Mouse (Mus musculus) stomach, embryonic 14.5 days (tissue): ENCODE results near the gene Fbxo47. TPM values are rescaled to one million over a fixed set of nuclear protein-coding genes. Genes with fewer than 3 reads are reported as not detected.
A peak's percentile ranks its signal among the peaks of the same experiment; 100 is the strongest.

Experiments
- ATAC-seq: fragments of 200-750 bp; cut with Nextera tagmentation; 2 replicates; pipeline ENCODE4 v1.8.0; 2017; ENCODE audit warnings: low read depth, moderate TSS enrichment; ENCODE audit not compliant: insufficient number of reproducible peaks, insufficient read depth, low FRiP score
- H3K27ac ChIP-seq: fragments of 300-500 bp; sonication (generic); 2 replicates; pipeline ENCODE4 v1.5.1; 2014; ENCODE audit warnings: mild to moderate bottlenecking, low read length, moderate library complexity, mixed read lengths
- H3K27me3 ChIP-seq: fragments of 300-500 bp; sonication (generic); 2 replicates; pipeline ENCODE4 v1.6.1; 2014; ENCODE audit warnings: low read length, control low read depth, mixed read lengths; ENCODE audit not compliant: control insufficient read depth, insufficient read depth
- H3K36me3 ChIP-seq: fragments of 300-500 bp; sonication (generic); 2 replicates; pipeline ENCODE4 v1.6.1; 2014; ENCODE audit warnings: mild to moderate bottlenecking, control low read depth, low read length, moderate library complexity, mixed read lengths; ENCODE audit not compliant: control insufficient read depth, insufficient read depth
- H3K4me1 ChIP-seq: fragments of 300-500 bp; sonication (generic); 2 replicates; pipeline ENCODE4 v1.6.1; 2014; ENCODE audit warnings: low read length, control low read depth, mixed read lengths; ENCODE audit not compliant: control insufficient read depth, insufficient read depth
- H3K4me2 ChIP-seq: fragments of 300-500 bp; sonication (generic); replicated peaks from 2 replicates; pipeline ENCODE4 v1.6.1; 2014; ENCODE audit warnings: low read depth, low read length, control low read depth
- H3K4me3 ChIP-seq: fragments of 300-500 bp; sonication (generic); 2 replicates; pipeline ENCODE4 v1.5.1; 2014; ENCODE audit warnings: low read depth, low read length, control low read depth
- H3K9ac ChIP-seq: fragments of 300-500 bp; sonication (generic); replicated peaks from 2 replicates; pipeline ENCODE4 v1.6.1; 2014; ENCODE audit warnings: low read depth, mild to moderate bottlenecking, control low read depth, low read length, moderate library complexity, mixed read lengths
- H3K9me3 ChIP-seq: fragments of 300-500 bp; sonication (generic); 2 replicates; pipeline ENCODE4 v1.6.1; 2016; ENCODE audit warnings: low read depth, low read length, control low read depth; ENCODE audit not compliant: control insufficient read depth
- whole genome bisulfite sequencing: fragments of 180-500 bp; shearing (Covaris S2); extraction: QIAGEN DNeasy Blood & Tissue Kit; methylation state at CpG from one replicate; pipeline ENCODE4 v1.1.7; 2014; 5-methylcytosine and 5-hydroxymethylcytosine counted together
- polyA plus RNA-seq: library from polyadenylated mRNA; unstranded; fragments of >200 nt; fragmentation: Nextera tagmentation; extraction: Ambion mirVana; gene quantifications from 2 replicates; pipeline ENCODE4 v1.2.1, GENCODE M21; 2014

The Fbxo47 gene
- polyA plus RNA-seq, 1 experiment from 2014 or later, result 0.29 TPM

DNA sequence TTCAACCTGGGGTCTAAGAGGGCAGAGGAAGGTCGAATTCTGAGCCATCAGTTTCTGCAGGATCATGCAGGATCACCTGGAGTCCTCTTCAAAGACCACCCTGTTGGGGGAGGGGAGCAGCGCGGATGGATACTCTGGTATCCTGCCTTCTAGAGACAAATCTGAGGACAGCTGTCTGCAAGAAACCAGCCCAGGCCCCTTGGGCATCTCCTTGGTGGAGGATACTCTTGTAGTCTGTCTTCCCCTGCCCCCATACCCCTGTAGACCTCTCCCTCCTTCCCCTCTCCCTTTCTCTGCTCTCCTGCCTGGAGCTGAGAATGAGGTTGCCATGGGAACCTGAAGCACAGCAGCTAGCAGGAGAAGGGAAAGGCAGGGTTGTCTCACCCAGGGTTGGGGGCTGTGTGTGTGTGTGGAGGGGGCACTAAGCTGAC lies 71.4 kb downstream of the Fbxo47 start:
- Histone ChIP-seq H3K4me1 (peaks cover 76% of the 10 kb centered on the region), H3K27ac (peak overlapping the region; percentile 27; the same call in 1 of the 2 replicates), H3K4me2 (no peak overlapping the region), H3K4me3 (no peak overlapping the region), H3K9ac (no peak overlapping the region), H3K36me3 (peaks cover 41% of the 10 kb centered on the region), H3K27me3 (no peaks in the 10 kb centered on the region), H3K9me3 (no peaks in the 10 kb centered on the region)
- no peak for ATAC-seq
- WGBS, result 35% methylated on average over 3 of the region's 3 CpGs

DNA sequence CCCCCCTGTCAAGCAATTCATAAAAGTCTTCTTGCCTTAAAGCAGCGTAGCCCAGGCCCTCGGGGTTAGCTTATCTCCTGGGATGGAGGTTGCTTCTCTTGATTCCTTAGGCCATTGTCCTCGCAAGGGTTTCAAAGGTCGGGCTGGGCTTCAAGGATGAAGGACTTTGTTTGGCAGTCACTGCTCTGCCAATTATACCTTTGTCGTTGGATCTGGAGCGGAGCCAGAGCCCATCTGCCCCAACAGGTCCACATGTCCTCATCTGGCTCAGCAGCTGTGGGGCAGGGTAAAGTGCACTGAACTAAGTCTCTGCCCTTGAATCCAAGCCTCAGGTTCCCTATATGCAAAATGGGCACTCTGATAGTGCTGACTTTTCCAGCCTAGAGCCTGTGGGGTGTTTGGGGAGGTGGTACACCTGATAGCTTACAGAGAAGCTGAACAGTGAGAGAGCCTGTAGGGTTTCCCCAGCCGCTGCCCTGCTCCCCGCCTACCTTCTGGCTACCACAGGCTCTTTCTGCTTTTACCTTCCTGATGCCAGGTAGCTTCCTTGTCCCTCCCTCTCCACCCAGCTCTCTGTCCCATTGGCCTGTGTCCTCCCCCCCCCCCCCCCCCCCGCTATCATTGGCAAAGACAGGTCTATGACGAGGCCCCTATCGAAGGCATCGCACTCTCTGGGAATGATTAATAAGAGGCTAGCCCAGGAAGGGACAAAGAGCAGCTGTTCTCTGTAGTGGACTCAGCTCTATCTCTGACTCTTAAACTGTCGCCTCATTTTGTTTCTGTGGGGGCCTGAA lies 72.2 kb downstream of the Fbxo47 start:
- Histone ChIP-seq H3K27me3 (no peaks in the 10 kb centered on the region), H3K9ac (no peak overlapping the region), H3K4me3 (no peak overlapping the region), H3K9me3 (no peaks in the 10 kb centered on the region), H3K4me2 (no peak overlapping the region), H3K36me3 (peaks cover 44% of the 10 kb centered on the region), H3K27ac (peak overlapping the region; percentile 27; the same call in 1 of the 2 replicates), H3K4me1 (peaks cover 77% of the 10 kb centered on the region)
- 0 out of 2 replicates have a peak, but pooled peaks have one; percentile 12 for ATAC-seq
- 26% methylated on average over 12 of the region's 13 CpGs for WGBS

DNA sequence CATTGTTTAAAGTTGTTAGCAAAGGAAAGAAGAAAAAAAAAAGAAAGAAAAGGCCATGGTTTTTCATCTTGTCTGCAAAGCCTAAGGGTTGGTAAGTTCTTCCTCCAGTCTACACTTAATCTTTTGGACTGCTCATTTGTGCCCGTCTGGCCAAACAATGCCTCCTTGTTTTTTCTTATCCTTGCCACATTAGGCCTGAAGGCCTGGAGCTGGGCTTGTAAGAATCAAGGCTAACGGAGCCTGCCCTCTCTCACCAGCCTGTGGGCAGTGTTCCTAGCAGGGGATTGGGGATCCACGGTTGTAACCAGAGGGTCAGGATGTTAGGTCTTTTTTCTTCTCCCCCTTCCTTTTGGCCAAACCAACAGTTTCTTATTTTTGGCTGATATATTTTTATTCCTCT lies 73.0 kb downstream of the Fbxo47 start:
- no peak for ATAC-seq
- Histone ChIP-seq H3K4me3 (no peak overlapping the region), H3K27me3 (no peaks in the 10 kb centered on the region), H3K4me2 (no peak overlapping the region), H3K4me1 (peaks cover 80% of the 10 kb centered on the region), H3K36me3 (peaks cover 36% of the 10 kb centered on the region), H3K9ac (no peak overlapping the region), H3K9me3 (no peaks in the 10 kb centered on the region), H3K27ac (no peak overlapping the region)
- WGBS, result 48% methylated on average over 3 of the region's 3 CpGs

DNA sequence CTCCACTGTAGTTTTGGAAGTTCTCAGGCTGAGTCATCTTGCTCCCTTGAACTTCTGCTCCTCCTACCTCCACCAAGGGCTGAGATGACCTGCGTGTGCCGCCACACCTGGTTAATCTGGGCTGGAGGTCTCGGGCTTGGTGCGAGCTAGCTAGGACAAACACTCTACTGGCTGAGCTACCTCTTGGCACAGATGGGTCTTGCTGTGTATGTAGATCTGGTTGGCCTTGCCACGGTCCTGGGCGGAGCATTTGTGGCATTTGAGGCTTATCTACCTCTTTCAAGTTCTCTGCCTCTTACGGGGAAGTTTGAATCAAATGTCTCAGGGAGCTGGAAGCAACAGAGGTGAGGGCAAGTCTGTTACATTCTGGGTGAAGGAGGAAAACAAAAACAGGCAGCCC lies 73.6 kb downstream of the Fbxo47 start:
- no peak for ATAC-seq
- Histone ChIP-seq H3K9ac (no peak overlapping the region), H3K27me3 (no peaks in the 10 kb centered on the region), H3K27ac (no peak overlapping the region; the same call in 1 of the 2 replicates), H3K36me3 (peaks cover 31% of the 10 kb centered on the region), H3K4me1 (peaks cover 82% of the 10 kb centered on the region), H3K4me3 (no peak overlapping the region), H3K9me3 (no peaks in the 10 kb centered on the region), H3K4me2 (no peak overlapping the region)
- 49% methylated on average over 7 of the region's 7 CpGs for WGBS

DNA sequence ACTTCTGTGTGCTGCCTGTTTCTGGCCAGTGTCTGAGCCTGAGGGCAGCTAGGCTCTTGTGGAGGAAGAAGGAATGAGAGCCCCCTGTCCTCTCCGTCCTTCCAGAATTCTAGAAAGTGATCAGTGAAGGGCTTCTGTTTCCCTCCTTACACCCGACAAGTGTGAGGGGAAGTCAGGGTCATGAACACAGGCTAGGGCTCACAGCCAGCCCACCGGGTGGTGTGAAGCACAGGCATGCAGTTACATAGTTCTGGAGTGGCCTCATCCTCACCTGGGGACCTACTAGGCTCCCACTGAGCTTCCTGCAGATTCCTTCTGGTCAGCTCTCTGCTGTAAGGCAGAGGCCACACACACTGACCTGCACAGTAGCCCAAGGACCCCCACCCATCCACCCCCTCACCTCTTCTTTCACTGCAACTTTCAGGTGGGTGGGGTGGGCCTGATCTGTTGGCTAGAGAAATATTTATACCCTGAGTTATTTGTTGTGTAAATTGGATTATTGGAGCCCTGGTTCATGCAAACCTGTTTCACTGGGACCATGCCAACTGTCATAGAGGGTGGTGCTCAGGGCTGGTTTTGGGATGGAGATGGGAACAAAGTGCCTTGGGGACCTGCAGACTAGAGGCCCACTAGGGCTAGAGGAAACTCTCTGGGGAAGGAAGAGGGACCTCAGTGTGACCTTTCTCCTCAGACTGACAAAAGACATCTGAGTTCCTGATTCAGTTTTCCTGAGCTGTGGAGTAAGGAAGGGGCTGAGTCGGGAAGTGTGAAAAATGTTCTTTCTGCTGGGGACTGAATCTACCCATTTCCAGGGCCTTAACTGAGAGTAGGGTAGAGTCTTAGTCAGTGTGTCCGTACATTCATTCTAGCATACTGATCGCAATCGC lies 74.5 kb downstream of the Fbxo47 start:
- Histone ChIP-seq H3K4me2 (no peak overlapping the region), H3K9me3 (no peaks in the 10 kb centered on the region), H3K36me3 (peaks cover 31% of the 10 kb centered on the region), H3K27me3 (no peaks in the 10 kb centered on the region), H3K27ac (peak overlapping the region; percentile 39; the same call in 1 of the 2 replicates), H3K4me1 (peaks cover 90% of the 10 kb centered on the region), H3K9ac (no peak overlapping the region), H3K4me3 (no peak overlapping the region)
- no peak for ATAC-seq
- WGBS, result 57% methylated on average over 7 of the region's 7 CpGs

DNA sequence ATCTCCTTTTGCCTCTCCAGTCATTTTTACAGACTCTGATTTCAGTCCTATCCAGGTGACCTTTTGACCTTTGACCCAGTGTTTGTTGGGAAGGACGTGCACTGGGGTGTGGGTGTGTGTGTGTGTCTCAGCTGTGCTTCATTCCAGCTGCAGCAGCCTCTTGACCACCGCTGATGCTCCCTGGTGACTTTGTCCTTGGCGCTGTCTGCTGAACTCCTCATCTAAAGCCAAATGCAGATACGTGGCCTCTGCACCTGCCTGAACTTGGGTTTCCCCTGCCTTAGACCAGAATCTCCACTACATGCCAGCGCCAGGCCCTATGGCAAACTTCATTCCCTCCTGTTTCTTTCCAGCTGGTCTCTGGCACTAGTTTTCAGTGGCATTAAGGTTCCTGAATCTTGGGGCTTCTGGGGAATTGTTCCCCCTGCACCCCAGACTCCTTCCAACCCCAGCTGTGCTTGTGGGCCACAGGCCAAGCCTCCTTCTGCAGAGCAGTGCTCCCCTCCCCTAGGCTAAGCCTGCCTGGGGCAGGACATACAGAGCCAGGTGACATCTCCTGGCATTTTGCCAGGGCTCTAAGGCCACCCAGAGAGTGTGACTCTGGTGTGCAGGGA lies 75.2 kb downstream of the Fbxo47 start:
- no peak overlapping the region for H3K4me3 ChIP-seq
- H3K4me2 ChIP-seq, result no peak overlapping the region
- ATAC-seq, result no peak
- H3K4me1 ChIP-seq, result peaks cover 94% of the 10 kb centered on the region
- peaks cover 26% of the 10 kb centered on the region for H3K36me3 ChIP-seq
- peak overlapping the region; percentile 55; the same call in 1 of the 2 replicates for H3K27ac ChIP-seq
- H3K9me3 ChIP-seq, result no peaks in the 10 kb centered on the region
- H3K9ac ChIP-seq, result no peak overlapping the region
- 35% methylated on average over 5 of the region's 5 CpGs for WGBS
- H3K27me3 ChIP-seq, result no peaks in the 10 kb centered on the region

DNA sequence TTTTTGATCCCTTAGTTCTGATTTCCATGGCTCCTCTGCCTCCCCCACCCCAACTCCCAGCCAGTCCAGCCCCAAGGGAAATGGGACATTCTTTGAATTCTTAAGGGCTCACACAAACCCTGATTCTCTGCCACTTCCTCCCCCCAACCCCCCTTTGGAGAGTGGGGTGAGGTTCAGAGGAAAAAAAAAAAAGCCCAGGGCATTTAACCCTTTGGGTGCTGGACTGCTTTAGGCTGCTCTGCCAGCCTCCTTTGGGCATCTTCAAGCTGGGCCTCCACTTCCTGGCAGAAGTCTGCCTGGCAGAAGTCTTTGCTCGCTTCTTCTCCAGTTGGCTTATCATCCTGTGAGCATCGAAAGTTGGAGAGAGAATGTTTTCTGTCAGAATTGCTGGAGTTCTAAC lies 75.9 kb downstream of the Fbxo47 start:
- Histone ChIP-seq H3K27ac (peak overlapping the region; percentile 55; the same call in 1 of the 2 replicates), H3K9me3 (no peaks in the 10 kb centered on the region), H3K4me2 (no peak overlapping the region), H3K9ac (no peak overlapping the region), H3K4me3 (no peak overlapping the region), H3K4me1 (peaks cover 88% of the 10 kb centered on the region), H3K27me3 (no peaks in the 10 kb centered on the region), H3K36me3 (peaks cover 21% of the 10 kb centered on the region)
- no peak for ATAC-seq
- WGBS, result 53% methylated on average over 2 of the region's 2 CpGs

DNA sequence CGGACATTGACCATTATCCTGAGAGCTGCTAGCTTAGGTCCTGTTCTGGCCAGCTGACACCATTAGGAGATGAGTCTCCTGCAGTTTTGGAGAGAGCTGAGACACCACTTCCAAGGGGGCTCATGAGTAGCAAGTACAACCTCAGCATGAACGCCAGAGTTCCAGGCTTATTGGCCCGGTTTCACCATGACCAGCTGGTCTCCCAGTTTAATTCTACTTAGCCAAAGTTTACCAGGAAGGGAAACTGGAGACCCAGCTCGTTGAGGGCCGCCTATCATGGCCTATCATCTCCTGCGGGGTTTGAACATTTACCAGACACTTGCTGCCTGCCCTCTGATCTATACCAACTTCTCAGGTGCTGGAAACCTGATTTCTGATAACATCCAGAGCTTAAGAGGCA lies 76.3 kb downstream of the Fbxo47 start:
- Histone ChIP-seq H3K27ac (peak overlapping the region; percentile 23; the same call in 1 of the 2 replicates), H3K9me3 (no peaks in the 10 kb centered on the region), H3K27me3 (no peaks in the 10 kb centered on the region), H3K4me1 (peaks cover 88% of the 10 kb centered on the region), H3K4me2 (no peak overlapping the region), H3K4me3 (no peak overlapping the region), H3K36me3 (peaks cover 21% of the 10 kb centered on the region), H3K9ac (no peak overlapping the region)
- ATAC-seq, result no peak
- WGBS, result 18% methylated on average over 6 of the region's 6 CpGs
